ENCODE assay signal across 15 mouse cellular contexts in the genomic region with DNA sequence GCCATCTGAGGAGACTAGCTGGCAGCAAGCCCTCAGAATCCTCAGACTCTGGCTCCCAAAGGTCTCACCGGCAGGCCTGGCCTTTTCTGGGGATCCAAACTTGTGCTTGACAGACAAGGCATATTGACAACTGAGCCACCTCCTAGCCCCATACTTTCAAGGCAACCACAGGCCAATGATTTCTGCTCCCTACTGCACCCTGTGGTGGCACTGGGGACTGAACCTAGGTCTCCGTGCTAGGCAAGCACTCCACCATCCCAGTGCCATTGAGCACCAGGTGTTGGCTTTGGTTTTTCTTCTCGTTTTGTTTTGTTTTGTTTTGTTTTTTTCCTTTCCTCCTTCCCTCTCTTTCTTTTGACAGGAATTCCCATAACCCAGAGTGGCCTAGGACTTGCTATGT. TPM values are rescaled to one million over a fixed set of nuclear protein-coding genes. Genes with fewer than 3 reads are reported as not detected.
DNase-seq lines count a peak whose midpoint lies in the region; ATAC-seq and TF ChIP-seq lines count a peak whose summit lies in the region.
"Had no signal": no experiment of that assay in that cellular context is flagged by ENCODE, and none has a peak within 500 bp of the region (broad histone marks: within the 10 kb centered on the region; RNA-seq: fewer than 3 reads in every experiment).

No protein-coding gene starts in this region.

- H3K27me3 ChIP-seq in neural tube, embryonic 15.5 days (replicated peaks), result no peaks in the 10 kb centered on the region
- H3K27me3 ChIP-seq: kidney, embryonic 15.5 days; neural tube, embryonic 12.5 days had no signal

- no peaks in the 10 kb centered on the region for H3K9me3 ChIP-seq in neural tube, embryonic 15.5 days (replicated peaks)
- H3K9me3 ChIP-seq: kidney, embryonic 15.5 days; megakaryocyte, embryonic 14.5 days; neural tube, embryonic 12.5 days had no signal

- DNase-seq in layer of hippocampus, adult 2 months (ENCODE audit: low spot score in 2 of 2), result no peak
- no peak for DNase-seq in layer of hippocampus, postnatal 25 days (ENCODE audit: extremely low spot score in 1 of 2, low spot score in 1 of 2)
- peak; percentile 17 for DNase-seq in thymus, postnatal 14 days
- DNase-seq in thymus, postnatal 10 days (ENCODE audit: low spot score in 2 of 2), result no peak
- peak; percentile 37 for DNase-seq in adipocyte (ENCODE audit: low spot score)
- DNase-seq in spleen, postnatal 14 days (ENCODE audit: low spot score in 2 of 2), result no peak
- DNase-seq: gastrocnemius, postnatal 36 days; heart, postnatal 36 days had no signal

- H3K9ac ChIP-seq in neural tube, embryonic 15.5 days (replicated peaks), result no peak overlapping the region
- H3K9ac ChIP-seq: kidney, embryonic 15.5 days; neural tube, embryonic 12.5 days had no signal

- TF ChIP-seq CTCF in layer of hippocampus, adult 2 months (conservative IDR thresholded peaks at IDR 0.05), result peak; percentile 57

- H3K4me1 ChIP-seq in neural tube, embryonic 15.5 days, result peaks cover 4% of the 10 kb centered on the region; the same call in 1 of the 2 replicates

- H3K4me2 ChIP-seq in neural tube, embryonic 15.5 days, result no peak overlapping the region
- H3K4me2 ChIP-seq: kidney, embryonic 15.5 days; neural tube, embryonic 12.5 days had no signal

- no peak for ATAC-seq in neural tube, embryonic 15.5 days (ENCODE audit: low FRiP score)
- ATAC-seq: activated CD4-positive, CD25-positive, alpha-beta regulatory T cell, adult 4 months had no signal

- no peak overlapping the region for H3K27ac ChIP-seq in layer of hippocampus, adult 2 months
- no peak overlapping the region for H3K27ac ChIP-seq in neural tube, embryonic 15.5 days (replicated peaks)
- H3K27ac ChIP-seq: kidney, embryonic 15.5 days; neural tube, embryonic 12.5 days had no signal

- H3K4me3 ChIP-seq in layer of hippocampus, adult 2 months, result no peak overlapping the region
- no peak overlapping the region for H3K4me3 ChIP-seq in neural tube, embryonic 15.5 days (replicated peaks)
- H3K4me3 ChIP-seq: erythroblast, embryonic 14.5 days; kidney, embryonic 15.5 days; megakaryocyte, embryonic 14.5 days; neural tube, embryonic 12.5 days had no signal

- WGBS in neural tube, embryonic 15.5 days, result 80% methylated on average over 3 of the region's 3 CpGs

- H3K36me3 ChIP-seq in neural tube, embryonic 15.5 days, result no peaks in the 10 kb centered on the region

RNA-seq across cellular contexts. Expression of gene Kank2, which starts 10.0 kb away (rescaled TPM):
- total RNA-seq in layer of hippocampus, adult 2 months (2021), result 1 to 10 TPM; 7.0 to 8.4 TPM
- total RNA-seq in layer of hippocampus, postnatal 25 days (2021), result 1 to 10 TPM; 6.3 to 7.4 TPM
- polyA plus RNA-seq in neural tube, embryonic 15.5 days (2015; fragmentation: Nextera tagmentation; extraction: Ambion mirVana), result 4.9 and 7.4 TPM in 2 replicates
- polyA plus RNA-seq: activated CD4-positive, CD25-positive, alpha-beta regulatory T cell, adult 4 months had no signal

RNA-seq across cellular contexts. Expression of gene Angptl8, which starts 26.7 kb away (rescaled TPM):
- not detected for total RNA-seq in layer of hippocampus, adult 2 months (2021)
- total RNA-seq in layer of hippocampus, postnatal 25 days (2021), result not detected
- polyA plus RNA-seq in neural tube, embryonic 15.5 days (2015; fragmentation: Nextera tagmentation; extraction: Ambion mirVana), result 0.42 and 1.1 TPM in 2 replicates
- total RNA-seq: gastrocnemius, postnatal 36 days; heart, postnatal 36 days; left cerebral cortex, postnatal 10 days had no signal
- polyA plus RNA-seq: activated CD4-positive, CD25-positive, alpha-beta regulatory T cell, adult 4 months had no signal

RNA-seq across cellular contexts. Expression of gene Dock6, which starts 43.9 kb away (rescaled TPM):
- total RNA-seq in layer of hippocampus, adult 2 months (2021), result 10 to 100 TPM; 12.2 to 13.6 TPM
- total RNA-seq in layer of hippocampus, postnatal 25 days (2021), result 10 to 100 TPM; 13.1 to 18.4 TPM
- 14.0 and 22.5 TPM in 2 replicates for polyA plus RNA-seq in neural tube, embryonic 15.5 days (2015; fragmentation: Nextera tagmentation; extraction: Ambion mirVana)

RNA-seq across cellular contexts. Expression of gene Spc24, which starts 48.5 kb away (rescaled TPM):
- 1 to 10 TPM; 2.2 to 2.9 TPM for total RNA-seq in layer of hippocampus, adult 2 months (2021)
- 1 to 10 TPM; 1.1 to 2.5 TPM for total RNA-seq in layer of hippocampus, postnatal 25 days (2021)
- polyA plus RNA-seq in neural tube, embryonic 15.5 days (2015; fragmentation: Nextera tagmentation; extraction: Ambion mirVana), result 17.2 and 39.7 TPM in 2 replicates

Comparison
In these comparisons a context has a peak if more than half of its experiments do, and no peak if none do; other contexts are left out.
1. DNase-seq: peak in thymus, postnatal 14 days (single experiment) and adipocyte (single experiment); none in layer of hippocampus, adult 2 months (0 of 2), layer of hippocampus, postnatal 25 days (0 of 2), thymus, postnatal 10 days (0 of 2) and spleen, postnatal 14 days (0 of 2).